Mouse (Mus musculus): ENCODE measurements around the gene Tmem220.

DNA sequence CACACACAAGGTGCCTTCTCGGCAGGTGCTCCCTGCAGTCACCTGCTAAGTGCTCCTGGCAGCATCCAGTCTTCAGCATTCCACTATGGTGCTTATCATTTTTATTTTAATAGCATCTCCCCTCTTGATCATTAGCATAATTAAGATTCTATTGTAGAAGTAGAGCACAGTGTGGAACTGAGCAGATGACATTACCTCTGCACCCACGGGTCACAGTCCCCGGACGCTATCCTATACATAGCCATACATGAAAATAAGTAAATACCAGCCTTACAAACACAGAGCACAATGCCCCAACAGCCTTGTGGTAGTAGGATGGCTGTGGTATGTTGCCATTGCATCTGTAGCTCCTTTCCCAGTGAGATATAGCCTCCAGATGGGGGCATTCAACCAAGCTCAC, 16.4 kb upstream of the Tmem220 start:
- TF ChIP-seq CTCF (IDR thresholded peaks at IDR 0.05; ENCODE audit: borderline replicate concordance, extremely low read depth, insufficient read depth, insufficient read length) (no peak), POLR2A (IDR thresholded peaks at IDR 0.05; ENCODE audit: borderline replicate concordance, extremely low read depth, insufficient read depth, insufficient read length, poor library complexity, severe bottlenecking) (no peak)
